Mouse (Mus musculus) midbrain, postnatal 0 days (tissue): ENCODE results near the gene Pycr2. TPM values are rescaled to one million over a fixed set of nuclear protein-coding genes. Genes with fewer than 3 reads are reported as not detected.

Experiments used
- ATAC-seq: fragments of 200-750 bp; cut with Nextera tagmentation; 2 replicates; pipeline ENCODE4 v1.8.0; 2017; ENCODE audit warnings: moderate number of reproducible peaks, mild to moderate bottlenecking, moderate TSS enrichment, moderate library complexity; ENCODE audit not compliant: low FRiP score
- DNase-seq: peaks from one replicate; pipeline ENCODE4 v3.0.0-alpha.2; 2015; ENCODE audit warnings: low spot score
- H3K27ac ChIP-seq: fragments of 300-500 bp; sonication (generic); 2 replicates; pipeline ENCODE4 v1.5.1; 2014; ENCODE audit warnings: low read depth, mild to moderate bottlenecking, low read length, mixed read lengths
- H3K27me3 ChIP-seq: fragments of 300-500 bp; sonication (generic); 2 replicates; pipeline ENCODE4 v1.6.1; 2014; ENCODE audit warnings: low read length, control low read depth, mixed read lengths; ENCODE audit not compliant: insufficient read depth
- H3K36me3 ChIP-seq: fragments of 300-500 bp; sonication (generic); 2 replicates; pipeline ENCODE4 v1.6.1; 2014; ENCODE audit warnings: low read length, control low read depth, mixed read lengths; ENCODE audit not compliant: insufficient read depth
- H3K4me1 ChIP-seq: fragments of 300-500 bp; sonication (generic); 2 replicates; pipeline ENCODE4 v1.6.1; 2014; ENCODE audit warnings: mild to moderate bottlenecking, control low read depth, antibody characterized with exemption, low read length, mixed read lengths; ENCODE audit not compliant: insufficient read depth
- H3K4me2 ChIP-seq: fragments of 300-500 bp; sonication (generic); 2 replicates; pipeline ENCODE4 v1.6.1; 2014; ENCODE audit warnings: low read depth, mild to moderate bottlenecking, low read length, mixed read lengths; ENCODE audit not compliant: poor library complexity, severe bottlenecking
- H3K4me3 ChIP-seq: fragments of 300-500 bp; sonication (generic); 2 replicates; pipeline ENCODE4 v1.5.1; 2014; ENCODE audit warnings: low read depth, mild to moderate bottlenecking, low read length, moderate library complexity
- H3K9ac ChIP-seq: fragments of 300-500 bp; sonication (generic); replicated peaks from 2 replicates; pipeline ENCODE4 v1.6.1; 2014; ENCODE audit warnings: mild to moderate bottlenecking, low read length, moderate library complexity, mixed read lengths; ENCODE audit not compliant: poor library complexity, severe bottlenecking
- H3K9me3 ChIP-seq: fragments of 300-500 bp; sonication (generic); 2 replicates; pipeline ENCODE4 v1.6.1; 2016; ENCODE audit warnings: low read length, control low read depth
- CTCF ChIP-seq: IDR thresholded peaks from 2 replicates; pipeline ENCODE4 v1.5.1; 2016; ENCODE audit warnings: antibody characterized with exemption, mild to moderate bottlenecking
- WGBS: fragments of 180-500 bp; shearing (Covaris S2); extraction: QIAGEN DNeasy Blood & Tissue Kit; methylation state at CpG from one replicate; pipeline ENCODE4 v1.1.7; 2014; 5-methylcytosine and 5-hydroxymethylcytosine counted together
- polyA plus RNA-seq: library from polyadenylated mRNA; unstranded; fragments of >200 nt; fragmentation: Nextera tagmentation; extraction: Ambion mirVana; gene quantifications from 2 replicates; pipeline ENCODE4 v1.2.1, GENCODE M21; 2015
- total RNA-seq: library from RNA; depleted of rRNA; stranded (reverse); fragments of >200 nt; gene quantifications from 2 replicates; pipeline ENCODE4 v1.2.3, GENCODE M21; 2014; rRNA removed

Pycr2 gene
- total and polyA plus RNA-seq, 2 experiments from 2014 or later = 50.5 to 60.5 TPM

DNA sequence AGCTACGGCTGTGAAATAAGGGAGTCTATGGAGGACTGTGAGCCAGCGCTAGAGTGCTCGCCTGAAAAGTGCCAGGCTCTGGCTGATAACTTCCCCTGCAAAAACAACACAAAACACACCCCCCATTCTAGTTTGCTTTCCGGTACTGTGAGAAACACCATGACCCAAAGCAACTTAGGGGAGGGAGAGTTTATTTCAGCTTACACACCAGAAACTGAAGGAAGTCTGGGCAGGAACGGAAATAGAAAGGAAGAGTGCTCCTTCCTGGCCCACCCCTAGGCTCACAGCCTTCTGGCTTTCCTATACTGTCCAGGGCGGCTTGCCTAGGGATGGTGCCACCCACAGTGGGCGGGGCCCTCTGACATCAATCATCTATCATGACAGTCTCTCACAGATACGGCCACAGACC is 52.9 kb downstream of the Pycr2 start:
- DNase-seq (no peak), ATAC-seq (no peak)
- Histone ChIP-seq H3K9me3 (no peaks in the 10 kb centered on the region), H3K9ac (no peak overlapping the region), H3K36me3 (no peaks in the 10 kb centered on the region), H3K27ac (no peak overlapping the region), H3K4me2 (no peak overlapping the region), H3K4me1 (no peaks in the 10 kb centered on the region), H3K27me3 (no peaks in the 10 kb centered on the region), H3K4me3 (no peak overlapping the region)
- no peak for TF ChIP-seq CTCF
- WGBS = 86% methylated on average over 8 of the region's 8 CpGs

Other genes with a start within 250 kb of the Pycr2 start
- not detected in 2 replicates for gene Mixl1, start 207.3 kb upstream of the Pycr2 start, total RNA-seq
- 0.10 and 0.17 TPM in 2 replicates for gene Mixl1, start 207.3 kb upstream of the Pycr2 start, polyA plus RNA-seq
- 30.0 and 42.5 TPM in 2 replicates for gene Acbd3, start 178.2 kb upstream of the Pycr2 start, total RNA-seq
- gene Acbd3, start 178.2 kb upstream of the Pycr2 start, polyA plus RNA-seq = 15.8 and 18.8 TPM in 2 replicates
- 1,783 and 3,084 TPM in 2 replicates for gene H3f3a, start 90.3 kb upstream of the Pycr2 start, total RNA-seq
- gene H3f3a, start 90.3 kb upstream of the Pycr2 start, polyA plus RNA-seq = 1,997 and 2,039 TPM in 2 replicates
- 12.8 and 15.3 TPM in 2 replicates for gene Sde2, start 53.2 kb upstream of the Pycr2 start, total RNA-seq
- gene Sde2, start 53.2 kb upstream of the Pycr2 start, polyA plus RNA-seq = 20.7 and 24.2 TPM in 2 replicates
- gene Lefty2, start 11.2 kb upstream of the Pycr2 start, total RNA-seq = 3.0 and 12.8 TPM in 2 replicates
- gene Lefty2, start 11.2 kb upstream of the Pycr2 start, polyA plus RNA-seq = 7.7 and 8.6 TPM in 2 replicates
- gene Lefty1, start 30.7 kb downstream of the Pycr2 start, total RNA-seq = 0.38 TPM in 1 of 2 replicates, not detected in the other
- 0.41 and 0.42 TPM in 2 replicates for gene Lefty1, start 30.7 kb downstream of the Pycr2 start, polyA plus RNA-seq
- 4.8 and 6.4 TPM in 2 replicates for gene Tmem63a, start 38.1 kb downstream of the Pycr2 start, total RNA-seq
- 1.3 and 1.7 TPM in 2 replicates for gene Tmem63a, start 38.1 kb downstream of the Pycr2 start, polyA plus RNA-seq
- 11.8 and 13.8 TPM in 2 replicates for gene Ephx1, start 116.6 kb downstream of the Pycr2 start, total RNA-seq
- 9.7 and 10.6 TPM in 2 replicates for gene Ephx1, start 116.6 kb downstream of the Pycr2 start, polyA plus RNA-seq
- not detected in 2 replicates for gene 9130409I23Rik, start 146.9 kb downstream of the Pycr2 start, total RNA-seq
- not detected in 2 replicates for gene 9130409I23Rik, start 146.9 kb downstream of the Pycr2 start, polyA plus RNA-seq
- 25.6 and 36.3 TPM in 2 replicates for gene Nvl, start 239.9 kb downstream of the Pycr2 start, total RNA-seq
- 29.4 and 32.7 TPM in 2 replicates for gene Nvl, start 239.9 kb downstream of the Pycr2 start, polyA plus RNA-seq
- gene Cnih4, start 240.4 kb downstream of the Pycr2 start, total RNA-seq = 11.9 and 17.4 TPM in 2 replicates
- gene Cnih4, start 240.4 kb downstream of the Pycr2 start, polyA plus RNA-seq = 43.1 and 45.7 TPM in 2 replicates